Mouse (Mus musculus): ENCODE measurements around the gene Rsph9. TPM values are rescaled to one million over a fixed set of nuclear protein-coding genes. Genes with fewer than 3 reads are reported as not detected.

Gene Rsph9
- total RNA-seq, 2 experiments from 2014 or later, result 0.28 to 0.54 TPM

DNA sequence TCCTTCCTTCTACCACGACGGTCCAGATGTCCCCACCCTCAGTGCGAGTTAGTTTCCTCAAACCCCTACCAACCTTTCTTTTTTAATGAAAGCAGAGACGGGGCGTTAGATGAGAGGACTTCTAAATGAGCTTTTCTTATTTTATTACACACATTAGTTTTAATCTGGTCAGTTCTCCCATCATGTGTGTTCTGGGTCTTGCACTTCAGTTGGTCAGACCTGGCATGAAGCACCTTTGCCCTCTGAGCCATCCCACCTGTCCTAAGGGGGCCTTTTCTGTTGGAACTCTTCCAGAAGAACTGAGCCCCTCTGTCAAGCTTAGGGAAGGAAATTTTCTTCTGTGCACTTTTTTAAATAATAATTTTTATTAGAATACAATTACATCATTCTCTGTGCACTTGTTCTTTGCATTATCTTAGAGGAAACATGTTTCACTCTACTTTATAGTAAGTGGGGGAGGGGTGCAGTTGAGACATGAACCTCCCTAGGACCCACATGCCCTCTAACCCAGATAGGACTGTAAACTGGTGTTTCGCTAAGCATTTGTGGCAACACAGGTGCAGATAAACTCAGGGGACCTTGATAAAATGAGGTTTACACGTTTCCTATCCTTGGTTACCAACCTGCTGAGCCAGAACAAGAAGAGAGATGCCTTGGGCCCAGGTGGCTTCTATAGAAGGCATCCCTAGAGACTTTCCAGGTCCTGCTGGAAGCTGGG, 69.5 kb downstream of the Rsph9 start:
- intact Hi-C loops (cut with DNase I), result loop anchor here (5.0 kb wide), 1 partner anchor 32 kb away; no protein-coding TSS in a partner anchor
- DNase-seq, result no peak

DNA sequence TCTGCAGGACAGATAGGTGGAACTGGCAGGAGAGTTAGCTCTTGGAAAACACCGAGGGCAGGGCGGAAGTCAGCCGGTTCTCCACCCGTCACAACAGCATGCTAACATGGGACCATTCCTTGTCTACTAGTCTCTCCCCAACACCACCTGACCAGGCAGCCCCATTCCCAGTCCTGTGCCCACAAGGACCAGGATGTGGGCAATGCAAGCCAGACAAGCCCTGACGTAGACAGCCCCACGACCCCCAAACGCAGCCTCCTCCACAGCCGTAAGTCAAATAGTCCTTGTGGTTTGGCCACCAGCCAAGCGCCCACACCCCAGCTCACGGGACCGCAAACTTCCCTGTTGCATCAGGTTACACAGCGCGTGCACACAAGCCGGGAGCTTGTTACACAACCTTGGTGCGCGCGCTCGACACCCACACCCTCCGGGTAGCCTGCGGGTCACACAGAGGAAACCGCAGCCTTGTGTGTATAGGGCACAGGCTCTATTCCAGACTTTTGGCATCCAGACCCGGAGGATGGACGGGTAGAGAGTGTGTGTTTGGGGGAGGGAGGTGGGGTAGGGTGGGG, 70.2 kb downstream of the Rsph9 start:
- intact Hi-C loops (cut with DNase I), result no loop called here
- DNase-seq, result peak; percentile 55 to 66

Other genes with a start within 250 kb of the Rsph9 start
- 100 to 1,000 TPM; 137 to 152 TPM for gene Vegfa, start 111.8 kb downstream of the Rsph9 start, total RNA-seq (2021)
- 10 to 100 TPM; 78.0 to 84.1 TPM for gene Mrps18a, start 33.2 kb downstream of the Rsph9 start, total RNA-seq (2021)
- gene Mad2l1bp, start 9.3 kb upstream of the Rsph9 start, total RNA-seq (2021), result 10 to 100 TPM; 17.1 to 19.8 TPM
- gene Gtpbp2, start 16.8 kb upstream of the Rsph9 start, total RNA-seq (2021), result 10 to 100 TPM; 51.3 to 55.1 TPM
- gene Polh, start 58.4 kb upstream of the Rsph9 start, total RNA-seq (2021), result 10 to 100 TPM; 11.4 to 12.5 TPM
- gene Xpo5, start 58.6 kb upstream of the Rsph9 start, total RNA-seq (2021), result 1 to 10 TPM; 9.3 to 9.9 TPM
- 10 to 100 TPM; 11.8 to 13.5 TPM for gene Polr1c, start 103.8 kb upstream of the Rsph9 start, total RNA-seq (2021)
- gene Yipf3, start 103.9 kb upstream of the Rsph9 start, total RNA-seq (2021), result 10 to 100 TPM; 48.7 to 58.4 TPM
- gene Lrrc73, start 109.3 kb upstream of the Rsph9 start, total RNA-seq (2021), result under 1 TPM; 0.23 to 0.39 TPM
- gene Tjap1, start 138.8 kb upstream of the Rsph9 start, total RNA-seq (2021), result 10 to 100 TPM; 35.4 to 43.6 TPM
- under 1 TPM in 1 of 2 experiments, not detected in 1; 0.49 TPM for gene Dlk2, start 153.2 kb upstream of the Rsph9 start, total RNA-seq (2021)
- gene Abcc10, start 184.1 kb upstream of the Rsph9 start, total RNA-seq (2021), result 1 to 10 TPM; 2.2 to 2.5 TPM
- 10 to 100 TPM; 10.2 to 11.6 TPM for gene Zfp318, start 239.5 kb upstream of the Rsph9 start, total RNA-seq (2021)